Comparison of ENCODE assay signal across 8 mouse cellular contexts in genomic region chr8:105554087-105554486, GRCm38 (mm10). TPM values are rescaled to one million over a fixed set of nuclear protein-coding genes. Genes with fewer than 3 reads are reported as not detected.
DNase-seq lines count a peak whose midpoint lies in the region; ATAC-seq and TF ChIP-seq lines count a peak whose summit lies in the region.

No protein-coding gene starts in this region.

- H3K36me3 ChIP-seq in E14TG2a.4 (ENCODE audit: insufficient read depth, low read length): peaks cover 28% of the 10 kb centered on the region
- H3K36me3 ChIP-seq in heart, embryonic 16.5 days (ENCODE audit: control insufficient read depth, insufficient read depth): no peaks in the 10 kb centered on the region
- 0 out of 2 replicates have a peak, but pooled peaks cover 3% of the 10 kb centered on the region for H3K36me3 ChIP-seq in kidney, embryonic 16.5 days (ENCODE audit: insufficient read depth, low read length)
- H3K36me3 ChIP-seq in liver, embryonic 15.5 days (replicated peaks): peaks cover 6% of the 10 kb centered on the region; the same call in 1 of the 2 replicates
- H3K36me3 ChIP-seq in neural tube, embryonic 14.5 days (ENCODE audit: control insufficient read depth, insufficient read depth, low read length): 0 out of 2 replicates have a peak, but pooled peaks cover 3% of the 10 kb centered on the region

- peak; percentile 57 for TF ChIP-seq CTCF in E14TG2a.4 (conservative IDR thresholded peaks at IDR 0.05; ENCODE audit: low read length)

- H3K27ac ChIP-seq in heart, embryonic 16.5 days (ENCODE audit: low read length): no peak overlapping the region
- no peak overlapping the region for H3K27ac ChIP-seq in kidney, embryonic 16.5 days (ENCODE audit: low read length)
- no peak overlapping the region for H3K27ac ChIP-seq in liver, embryonic 15.5 days (replicated peaks)
- H3K27ac ChIP-seq in neural tube, embryonic 14.5 days (ENCODE audit: low read depth, low read length): no peak overlapping the region

- no peaks in the 10 kb centered on the region for H3K27me3 ChIP-seq in E14TG2a.4 (ENCODE audit: insufficient read depth, low read length)
- H3K27me3 ChIP-seq in heart, embryonic 16.5 days (ENCODE audit: control insufficient read depth, insufficient read depth, low read length): no peaks in the 10 kb centered on the region
- no peaks in the 10 kb centered on the region for H3K27me3 ChIP-seq in kidney, embryonic 16.5 days (ENCODE audit: insufficient read depth, low read length)
- no peaks in the 10 kb centered on the region for H3K27me3 ChIP-seq in liver, embryonic 15.5 days
- H3K27me3 ChIP-seq in neural tube, embryonic 14.5 days (ENCODE audit: control insufficient read depth, insufficient read depth, low read length): no peaks in the 10 kb centered on the region

- DNase-seq in adrenal gland, adult 2 months: peak; percentile 74
- DNase-seq in embryo, embryonic 9.5 days (ENCODE audit: extremely low spot score): peak; percentile 65
- no peak for DNase-seq in ovary, postnatal 36 days (ENCODE audit: low spot score)

- H3K4me1 ChIP-seq in E14TG2a.4 (replicated peaks; ENCODE audit: low read depth, low read length): peaks cover 23% of the 10 kb centered on the region
- no peaks in the 10 kb centered on the region; the same call in 1 of the 2 replicates for H3K4me1 ChIP-seq in heart, embryonic 16.5 days (ENCODE audit: control insufficient read depth, insufficient read depth, low read length)
- H3K4me1 ChIP-seq in kidney, embryonic 16.5 days (ENCODE audit: insufficient read depth, low read length): no peaks in the 10 kb centered on the region
- H3K4me1 ChIP-seq in liver, embryonic 15.5 days (replicated peaks): peaks cover 13% of the 10 kb centered on the region
- H3K4me1 ChIP-seq in neural tube, embryonic 14.5 days (ENCODE audit: control insufficient read depth, insufficient read depth, low read length): no peaks in the 10 kb centered on the region

- peak; percentile 63; the same call in 1 of the 2 replicates for ATAC-seq in heart, embryonic 16.5 days (replicated peaks; ENCODE audit: extremely low read depth, insufficient read depth, low FRiP score)
- ATAC-seq in kidney, embryonic 16.5 days (ENCODE audit: low FRiP score, low TSS enrichment): peak; percentile 70
- peak; percentile 62 for ATAC-seq in liver, embryonic 15.5 days (ENCODE audit: insufficient read depth)
- peak; percentile 38; the same call in 1 of the 2 replicates for ATAC-seq in neural tube, embryonic 14.5 days (ENCODE audit: low read depth)

- H3K4me3 ChIP-seq in E14TG2a.4 (replicated peaks; ENCODE audit: low read length): no peak overlapping the region
- H3K4me3 ChIP-seq in heart, embryonic 16.5 days (ENCODE audit: low read length): no peak overlapping the region
- H3K4me3 ChIP-seq in kidney, embryonic 16.5 days (ENCODE audit: low read length): no peak overlapping the region
- H3K4me3 ChIP-seq in liver, embryonic 15.5 days (replicated peaks): no peak overlapping the region
- no peak overlapping the region for H3K4me3 ChIP-seq in neural tube, embryonic 14.5 days (ENCODE audit: low read depth, low read length)

- no peak overlapping the region for H3K4me2 ChIP-seq in heart, embryonic 16.5 days (ENCODE audit: low read depth, low read length)
- no peak overlapping the region for H3K4me2 ChIP-seq in kidney, embryonic 16.5 days (replicated peaks; ENCODE audit: low read depth, low read length)
- H3K4me2 ChIP-seq in liver, embryonic 15.5 days: no peak overlapping the region
- H3K4me2 ChIP-seq in neural tube, embryonic 14.5 days (ENCODE audit: low read depth, low read length): no peak overlapping the region

- no peaks in the 10 kb centered on the region for H3K9me3 ChIP-seq in E14TG2a.4 (ENCODE audit: low read length)
- H3K9me3 ChIP-seq in heart, embryonic 16.5 days (replicated peaks; ENCODE audit: control insufficient read depth, low read length): no peaks in the 10 kb centered on the region
- H3K9me3 ChIP-seq in kidney, embryonic 16.5 days (ENCODE audit: low read length): no peaks in the 10 kb centered on the region
- no peaks in the 10 kb centered on the region for H3K9me3 ChIP-seq in liver, embryonic 15.5 days (replicated peaks)
- no peaks in the 10 kb centered on the region for H3K9me3 ChIP-seq in neural tube, embryonic 14.5 days (ENCODE audit: control insufficient read depth, low read length)

- no peak overlapping the region for H3K9ac ChIP-seq in heart, embryonic 16.5 days (ENCODE audit: low read length)
- H3K9ac ChIP-seq in kidney, embryonic 16.5 days (replicated peaks; ENCODE audit: low read length): no peak overlapping the region
- no peak overlapping the region for H3K9ac ChIP-seq in liver, embryonic 15.5 days
- no peak overlapping the region for H3K9ac ChIP-seq in neural tube, embryonic 14.5 days (replicated peaks; ENCODE audit: low read depth, low read length)

RNA-seq across cellular contexts. Expression of gene Atp6v0d1, which starts 11.8 kb away (rescaled TPM):
- 100 to 1,000 TPM; 113 to 118 TPM for total RNA-seq in adrenal gland, adult 2 months (2021)
- polyA plus RNA-seq in adrenal gland, adult 2 months (2012; rRNA removed): 77.6 and 80.3 TPM in 2 replicates
- 62.4 and 63.7 TPM in 2 replicates for polyA plus RNA-seq in heart, embryonic 16.5 days (2015; fragmentation: Nextera tagmentation; extraction: Ambion mirVana)
- polyA plus RNA-seq in kidney, embryonic 16.5 days (2015; fragmentation: Nextera tagmentation; extraction: Ambion mirVana): 106 and 111 TPM in 2 replicates
- 52.4 and 59.4 TPM in 2 replicates for polyA plus RNA-seq in liver, embryonic 15.5 days (2015; fragmentation: Nextera tagmentation; extraction: Ambion mirVana)
- 235 and 254 TPM in 2 replicates for polyA plus RNA-seq in neural tube, embryonic 14.5 days (2014; fragmentation: Nextera tagmentation; extraction: Ambion mirVana)

RNA-seq across cellular contexts. Expression of gene Hsd11b2, which starts 35.5 kb away (rescaled TPM):
- total RNA-seq in adrenal gland, adult 2 months (2021): under 1 TPM; 0.14 to 0.35 TPM
- polyA plus RNA-seq in adrenal gland, adult 2 months (2012; rRNA removed): 1.2 and 2.2 TPM in 2 replicates
- polyA plus RNA-seq in heart, embryonic 16.5 days (2015; fragmentation: Nextera tagmentation; extraction: Ambion mirVana): 0.24 and 0.25 TPM in 2 replicates
- 39.3 and 39.9 TPM in 2 replicates for polyA plus RNA-seq in kidney, embryonic 16.5 days (2015; fragmentation: Nextera tagmentation; extraction: Ambion mirVana)
- polyA plus RNA-seq in liver, embryonic 15.5 days (2015; fragmentation: Nextera tagmentation; extraction: Ambion mirVana): 0.40 and 0.58 TPM in 2 replicates
- 0.94 and 1.2 TPM in 2 replicates for polyA plus RNA-seq in neural tube, embryonic 14.5 days (2014; fragmentation: Nextera tagmentation; extraction: Ambion mirVana)

RNA-seq across cellular contexts. Expression of gene Ripor1, which starts 51.0 kb away (rescaled TPM):
- total RNA-seq in adrenal gland, adult 2 months (2021): 10 to 100 TPM; 23.2 to 37.3 TPM
- 29.8 and 33.0 TPM in 2 replicates for polyA plus RNA-seq in adrenal gland, adult 2 months (2012; rRNA removed)
- polyA plus RNA-seq in heart, embryonic 16.5 days (2015; fragmentation: Nextera tagmentation; extraction: Ambion mirVana): 34.0 and 36.2 TPM in 2 replicates
- polyA plus RNA-seq in kidney, embryonic 16.5 days (2015; fragmentation: Nextera tagmentation; extraction: Ambion mirVana): 44.5 and 46.3 TPM in 2 replicates
- 7.1 and 7.2 TPM in 2 replicates for polyA plus RNA-seq in liver, embryonic 15.5 days (2015; fragmentation: Nextera tagmentation; extraction: Ambion mirVana)
- polyA plus RNA-seq in neural tube, embryonic 14.5 days (2014; fragmentation: Nextera tagmentation; extraction: Ambion mirVana): 25.8 and 29.6 TPM in 2 replicates

RNA-seq across cellular contexts. Expression of gene Zdhhc1, which starts 57.4 kb away (rescaled TPM):
- total RNA-seq in adrenal gland, adult 2 months (2021): 10 to 100 TPM; 13.8 to 19.2 TPM
- 53.3 and 62.5 TPM in 2 replicates for polyA plus RNA-seq in adrenal gland, adult 2 months (2012; rRNA removed)
- polyA plus RNA-seq in heart, embryonic 16.5 days (2015; fragmentation: Nextera tagmentation; extraction: Ambion mirVana): 26.3 and 31.3 TPM in 2 replicates
- 49.6 and 51.1 TPM in 2 replicates for polyA plus RNA-seq in kidney, embryonic 16.5 days (2015; fragmentation: Nextera tagmentation; extraction: Ambion mirVana)
- polyA plus RNA-seq in liver, embryonic 15.5 days (2015; fragmentation: Nextera tagmentation; extraction: Ambion mirVana): 1.9 and 2.3 TPM in 2 replicates
- polyA plus RNA-seq in neural tube, embryonic 14.5 days (2014; fragmentation: Nextera tagmentation; extraction: Ambion mirVana): 27.9 and 32.5 TPM in 2 replicates

Comparison
In these comparisons a context has a peak if more than half of its experiments do, and no peak if none do; other contexts are left out.
1. RNA of gene Hsd11b2, which starts 35.5 kb away (polyA plus RNA-seq): 39.3 to 39.9 TPM in kidney, embryonic 16.5 days; 1.2 to 2.2 TPM in adrenal gland, adult 2 months, 0.94 to 1.2 TPM in neural tube, embryonic 14.5 days, 0.40 to 0.58 TPM in liver, embryonic 15.5 days and 0.24 to 0.25 TPM in heart, embryonic 16.5 days; every median in the first group is over 10 times any median in the second.
2. Peak in every context shown above with its lines, with median percentiles within 50 percentile points of each other: ATAC-seq.